Comparison of ENCODE assay signal across 8 mouse cellular contexts in genomic region chr14:45566066-45566937, GRCm38 (mm10). TPM values are rescaled to one million over a fixed set of nuclear protein-coding genes. Genes with fewer than 3 reads are reported as not detected.
DNase-seq lines count a peak whose midpoint lies in the region; ATAC-seq and TF ChIP-seq lines count a peak whose summit lies in the region.

No protein-coding gene starts in this region.

- H3K36me3 ChIP-seq in G1E (replicated peaks): no peaks in the 10 kb centered on the region
- H3K36me3 ChIP-seq in embryonic facial prominence, embryonic 15.5 days: no peaks in the 10 kb centered on the region
- H3K36me3 ChIP-seq in lung, embryonic 16.5 days (ENCODE audit: control insufficient read depth, insufficient read depth, low read length): no peaks in the 10 kb centered on the region

- TF ChIP-seq POLR2A in bone marrow, adult 2 months (IDR thresholded peaks at IDR 0.05; ENCODE audit: borderline replicate concordance, control insufficient read depth, low read depth, low read length): no peak

- no peaks in the 10 kb centered on the region for H3K9me3 ChIP-seq in G1E (replicated peaks)
- H3K9me3 ChIP-seq in embryonic facial prominence, embryonic 15.5 days (replicated peaks): no peaks in the 10 kb centered on the region
- H3K9me3 ChIP-seq in lung, embryonic 16.5 days (ENCODE audit: control insufficient read depth, low read length): no peaks in the 10 kb centered on the region

- ATAC-seq in G1E (ENCODE audit: extremely low read depth, insufficient number of reproducible peaks, low FRiP score, poor library complexity, severe bottlenecking): peak; percentile 45; the same call in 1 of the 2 replicates
- no peak for ATAC-seq in embryonic facial prominence, embryonic 15.5 days (ENCODE audit: insufficient number of reproducible peaks, low FRiP score, low TSS enrichment, low read depth)
- 0 out of 2 replicates have a peak, but pooled peaks have one; percentile 1 for ATAC-seq in lung, embryonic 16.5 days (ENCODE audit: low read depth)

- no peak overlapping the region for H3K27ac ChIP-seq in bone marrow, adult 2 months (ENCODE audit: control insufficient read depth, insufficient read depth, low read depth, low read length, poor library complexity)
- H3K27ac ChIP-seq in embryonic facial prominence, embryonic 15.5 days (replicated peaks): peak overlapping the region; percentile 92
- H3K27ac ChIP-seq in lung, embryonic 16.5 days (ENCODE audit: low read length): peak overlapping the region; percentile 92

- 19% methylated on average over 33 of the region's 33 CpGs for WGBS in bone marrow, adult 2 months
- WGBS in embryonic facial prominence, embryonic 15.5 days: 23% methylated on average over 33 of the region's 33 CpGs
- WGBS in large intestine, adult 2 months: 38% methylated on average over 33 of the region's 33 CpGs
- 14% methylated on average over 31 of the region's 33 CpGs for WGBS in lung, embryonic 16.5 days

- intact Hi-C loops in heart, postnatal 14 days (cut with DNase I): loop anchor here (5.0 to 10.0 kb wide), 2 partner anchors 36 to 208 kb away; no protein-coding TSS in a partner anchor

- DNase-seq in G1E (ENCODE audit: low spot score): peak; percentile 43
- peak; percentile 62 to 80 for DNase-seq in heart, postnatal 14 days
- peak; percentile 29 for DNase-seq in large intestine, adult 2 months (ENCODE audit: low read depth, low spot score)
- DNase-seq in ovary, postnatal 36 days (ENCODE audit: low spot score): peak; percentile 61
- peak; percentile 74 for DNase-seq in urinary bladder, postnatal 14 days (ENCODE audit: low spot score)

- peaks cover 4% of the 10 kb centered on the region; the same call in 1 of the 2 replicates for H3K4me1 ChIP-seq in G1E (ENCODE audit: insufficient read depth, low read depth, low read length)
- H3K4me1 ChIP-seq in bone marrow, adult 2 months (ENCODE audit: control insufficient read depth, insufficient read depth, low read length): no peaks in the 10 kb centered on the region; the same call in 1 of the 2 replicates
- H3K4me1 ChIP-seq in embryonic facial prominence, embryonic 15.5 days: peaks cover 46% of the 10 kb centered on the region
- peaks cover 20% of the 10 kb centered on the region for H3K4me1 ChIP-seq in lung, embryonic 16.5 days (replicated peaks; ENCODE audit: control insufficient read depth, insufficient read depth, low read length)

- peak overlapping the region; percentile 49 for H3K4me2 ChIP-seq in embryonic facial prominence, embryonic 15.5 days (replicated peaks)
- H3K4me2 ChIP-seq in lung, embryonic 16.5 days (ENCODE audit: low read depth, low read length): peak overlapping the region; percentile 73

- no peak overlapping the region for H3K9ac ChIP-seq in embryonic facial prominence, embryonic 15.5 days
- peak overlapping the region; percentile 65 for H3K9ac ChIP-seq in lung, embryonic 16.5 days (ENCODE audit: low read length)

- TF ChIP-seq CTCF in G1E (IDR thresholded peaks at IDR 0.05; ENCODE audit: low read depth, low read length): peak; percentile 55
- peak; percentile 57 for TF ChIP-seq CTCF in bone marrow, adult 2 months (IDR thresholded peaks at IDR 0.05; ENCODE audit: control insufficient read depth, insufficient read depth, low read length)

- no peak overlapping the region for H3K4me3 ChIP-seq in G1E (ENCODE audit: low read depth, low read length)
- H3K4me3 ChIP-seq in bone marrow, adult 2 months (replicated peaks; ENCODE audit: control insufficient read depth, low read depth, low read length): no peak overlapping the region
- peak overlapping the region; percentile 28 for H3K4me3 ChIP-seq in embryonic facial prominence, embryonic 15.5 days (replicated peaks)
- peak overlapping the region; percentile 47 for H3K4me3 ChIP-seq in lung, embryonic 16.5 days (ENCODE audit: low read length)

- peaks cover 18% of the 10 kb centered on the region for H3K27me3 ChIP-seq in G1E (ENCODE audit: insufficient read depth, low read length)
- no peaks in the 10 kb centered on the region for H3K27me3 ChIP-seq in embryonic facial prominence, embryonic 15.5 days
- H3K27me3 ChIP-seq in lung, embryonic 16.5 days (ENCODE audit: control insufficient read depth, insufficient read depth, low read depth, low read length): no peaks in the 10 kb centered on the region

RNA-seq across cellular contexts. Expression of gene Fermt2, which starts 36.4 kb away (rescaled TPM):
- total RNA-seq in G1E (2014; fragmentation: Nextera tagmentation) (not detected in 2 replicates), G1E (2017) (0.17 and 0.60 TPM in 2 replicates)
- not detected in 2 replicates for polyA plus RNA-seq in G1E (2012)
- polyA plus RNA-seq in bone marrow, adult 2 months (2011; ENCODE audit: insufficient read depth, insufficient read length, low replicate concordance, missing spikeins): 4.9 and 19.3 TPM in 2 replicates
- polyA plus RNA-seq in embryonic facial prominence, embryonic 15.5 days (2015; fragmentation: Nextera tagmentation; extraction: Ambion mirVana): 136 and 150 TPM in 2 replicates
- 100 to 1,000 TPM; 269 to 291 TPM for total RNA-seq in heart, postnatal 14 days (2021)
- 16.9 and 17.6 TPM in 2 replicates for polyA plus RNA-seq in large intestine, adult 2 months (2012; rRNA removed)
- polyA plus RNA-seq in lung, embryonic 16.5 days (2015; fragmentation: Nextera tagmentation; extraction: Ambion mirVana): 276 and 304 TPM in 2 replicates

Comparison
In these comparisons a context has a peak if more than half of its experiments do, and no peak if none do; other contexts are left out.
1. H3K4me3 ChIP-seq: peak in embryonic facial prominence, embryonic 15.5 days (single experiment) and lung, embryonic 16.5 days (single experiment); none in G1E (single experiment) and bone marrow, adult 2 months (single experiment).
2. Peak in every context shown above with its lines, with median percentiles within 50 percentile points of each other: DNase-seq.